Mouse (Mus musculus): ENCODE data around the gene Hist1h4n. TPM values are rescaled to one million over a fixed set of nuclear protein-coding genes. Genes with fewer than 3 reads are reported as not detected.
"Not testable (repeated sequence)": the region's sequence is repeated elsewhere in the genome, so short reads cannot be mapped to it uniquely, and the experiment has no call there.

Gene Hist1h4n
- polyA plus RNA-seq, 1 experiment from 2014 or later: 6.1 TPM

- WGBS: 7% methylated on average over 16 of the region's 21 CpGs
- peak overlapping the region; percentile 42 for H3K4me3 ChIP-seq
- H3K4me1 ChIP-seq: peaks cover 34% of the 10 kb centered on the region
- H3K9ac ChIP-seq (replicated peaks): no peak overlapping the region
- peak overlapping the region; percentile 88 for H3K27ac ChIP-seq (replicated peaks)
- ATAC-seq (replicated peaks): peak; percentile 27
- peak overlapping the region; percentile 57 for H3K4me2 ChIP-seq (replicated peaks)
- no peaks in the 10 kb centered on the region for H3K36me3 ChIP-seq
- no peaks in the 10 kb centered on the region for H3K9me3 ChIP-seq
- H3K27me3 ChIP-seq: no peaks in the 10 kb centered on the region
Measured at GRCm38 (mm10) chr13:21787760-21788593, 44.0 kb downstream of the Hist1h4n start.

- Histone ChIP-seq H3K27ac (replicated peaks) (peak within 1 kb of the TSS; percentile 88), H3K4me1 (peaks cover 42% of the 10 kb centered on the region), H3K4me2 (replicated peaks) (peak within 1 kb of the TSS; percentile 57), H3K9ac (replicated peaks) (peak within 1 kb of the TSS; percentile 49), H3K4me3 (peak within 1 kb of the TSS; percentile 42)
- not testable (repeated sequence) for H3K36me3 ChIP-seq, H3K9me3 ChIP-seq, H3K27me3 ChIP-seq
- under 1% methylated on average over 41 of the region's 63 CpGs for WGBS
- peak; percentile 92 for ATAC-seq (replicated peaks)
Measured at GRCm38 (mm10) chr13:21786899-21787629, 44.9 kb downstream of the Hist1h4n start, which contains the start of the genes Hist1h2an and Hist1h2bp. TSS of gene Hist1h2an (minus strand) at chr13:21787218. TSS of gene Hist1h2bp (plus strand) at chr13:21787461.

DNA sequence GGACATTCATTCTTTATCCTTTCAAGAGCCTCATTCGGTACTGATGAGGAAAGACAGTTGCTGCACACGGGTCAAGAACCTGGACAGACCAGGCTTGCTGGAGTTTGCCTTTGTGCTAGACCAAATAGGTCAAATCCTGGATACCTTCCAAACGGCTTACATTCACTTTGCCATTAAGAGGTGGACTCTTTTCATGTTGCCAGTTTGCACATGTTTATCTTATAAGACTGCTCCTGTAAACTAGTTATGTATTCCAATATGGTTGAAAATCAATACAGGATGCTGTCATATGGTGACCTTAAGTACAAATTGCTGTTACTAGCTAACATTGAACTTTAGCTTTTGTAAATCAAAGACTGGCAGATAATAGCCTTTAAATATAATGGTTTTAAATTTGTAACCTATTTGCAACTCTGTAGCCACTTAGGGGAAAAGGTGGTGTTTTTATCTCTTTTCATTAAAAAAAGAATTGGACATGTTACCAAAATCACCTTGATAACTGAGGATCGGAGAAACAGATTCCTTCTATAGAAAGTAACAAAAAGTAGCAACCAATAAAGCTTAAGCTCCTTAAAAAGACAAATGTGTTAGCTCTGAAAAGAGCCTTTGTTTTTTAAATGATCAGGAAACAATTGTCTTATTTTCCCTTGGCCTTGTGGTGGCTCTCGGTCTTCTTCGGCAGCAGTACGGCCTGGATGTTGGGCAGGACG lies 45.7 kb downstream of the Hist1h4n start:
- 2% methylated on average over 8 of the region's 8 CpGs for WGBS
- no peak for ATAC-seq (replicated peaks)
- H3K9ac ChIP-seq (replicated peaks): peak overlapping the region; percentile 49

DNA sequence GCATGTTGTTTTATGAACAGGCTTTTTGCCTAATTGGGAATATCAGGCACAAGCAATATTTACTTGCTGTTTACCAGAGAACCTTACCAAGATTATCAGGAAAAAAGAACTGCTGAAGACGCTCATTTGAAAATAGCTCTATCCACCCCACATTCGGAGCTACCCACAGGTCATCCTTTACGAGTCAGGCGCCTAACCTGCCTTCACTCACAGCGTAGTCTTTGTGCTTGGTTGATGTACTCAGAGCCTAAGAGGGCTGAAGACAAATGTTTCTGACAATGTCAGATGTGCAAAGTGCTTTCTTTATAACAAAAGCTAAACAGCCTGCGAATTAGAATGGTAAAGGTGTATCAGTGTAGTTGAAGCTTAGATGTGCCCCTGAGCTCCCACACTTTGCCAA lies 47.7 kb downstream of the Hist1h4n start:
- peaks cover 57% of the 10 kb centered on the region for H3K4me1 ChIP-seq
- peak overlapping the region; percentile 88 for H3K27ac ChIP-seq (replicated peaks)
- peak overlapping the region; percentile 77 for H3K4me2 ChIP-seq (replicated peaks)
- no peaks in the 10 kb centered on the region for H3K27me3 ChIP-seq
- H3K9ac ChIP-seq (replicated peaks): peak overlapping the region; percentile 26; the same call in 1 of the 2 replicates
- H3K9me3 ChIP-seq: no peaks in the 10 kb centered on the region
- ATAC-seq (replicated peaks): no peak
- 19% methylated on average over 6 of the region's 6 CpGs for WGBS
- no peaks in the 10 kb centered on the region for H3K36me3 ChIP-seq
- H3K4me3 ChIP-seq: no peak overlapping the region

More for the DNA sequence above, 45.7 kb downstream of the Hist1h4n start:
- H3K27me3 ChIP-seq: no peaks in the 10 kb centered on the region
- H3K4me2 ChIP-seq (replicated peaks): peak overlapping the region; percentile 57
- peak overlapping the region; percentile 87 for H3K27ac ChIP-seq (replicated peaks)
- no peaks in the 10 kb centered on the region for H3K36me3 ChIP-seq
- H3K4me1 ChIP-seq: peaks cover 43% of the 10 kb centered on the region
- H3K4me3 ChIP-seq: peak overlapping the region; percentile 42
- no peaks in the 10 kb centered on the region for H3K9me3 ChIP-seq

- under 1% methylated on average over 9 of the region's 9 CpGs for WGBS
- Histone ChIP-seq H3K27me3 (no peaks in the 10 kb centered on the region), H3K9me3 (no peaks in the 10 kb centered on the region), H3K4me1 (peaks cover 59% of the 10 kb centered on the region), H3K9ac (replicated peaks) (peak overlapping the region; percentile 26; the same call in 1 of the 2 replicates), H3K4me2 (replicated peaks) (peak overlapping the region; percentile 77), H3K27ac (replicated peaks) (peak overlapping the region; percentile 88), H3K36me3 (no peaks in the 10 kb centered on the region), H3K4me3 (peak overlapping the region; percentile 46)
- ATAC-seq (replicated peaks): no peak
Measured at GRCm38 (mm10) chr13:21783734-21784161, 48.2 kb downstream of the Hist1h4n start.

GRCm38 (mm10) chr13:21783255-21783617 lies 48.8 kb downstream of the Hist1h4n start, which contains the start of gene Hist1h3i:
TSS of gene Hist1h3i (minus strand) at chr13:21783370.
- peak within 1 kb of the TSS; percentile 46 for H3K4me3 ChIP-seq
- peak; percentile 79 for ATAC-seq (replicated peaks)
- peak within 1 kb of the TSS; percentile 88 for H3K27ac ChIP-seq (replicated peaks)
- H3K4me2 ChIP-seq (replicated peaks): peak within 1 kb of the TSS; percentile 77
- H3K9me3 ChIP-seq: no peaks in the 10 kb centered on the region
- H3K36me3 ChIP-seq: no peaks in the 10 kb centered on the region
- H3K9ac ChIP-seq (replicated peaks): peak within 1 kb of the TSS; percentile 67
- H3K4me1 ChIP-seq: peaks cover 59% of the 10 kb centered on the region
- 0% methylated on average over 17 of the region's 20 CpGs for WGBS
- H3K27me3 ChIP-seq: no peaks in the 10 kb centered on the region

GRCm38 (mm10) chr13:21782361-21783254 lies 49.4 kb downstream of the Hist1h4n start:
- Histone ChIP-seq H3K4me3 (peak overlapping the region; percentile 46), H3K27ac (replicated peaks) (peak overlapping the region; percentile 88), H3K4me2 (replicated peaks) (peak overlapping the region; percentile 77), H3K9ac (replicated peaks) (peak overlapping the region; percentile 67), H3K4me1 (peaks cover 57% of the 10 kb centered on the region)
- H3K27me3 ChIP-seq; H3K36me3 ChIP-seq; H3K9me3 ChIP-seq; ATAC-seq (replicated peaks): not testable (repeated sequence)
- WGBS: under 1% methylated on average over 23 of the region's 35 CpGs

Small RNA genes lying within 50 kb of the gene (microRNA-seq; reads per million reads assigned to microRNA genes)
- not detected for gene Gm19658
- not detected for gene Gm44346
- not detected for gene Gm44466

Other genes starting within 250 kb of the Hist1h4n start
- not detected in 2 replicates for gene Olfr1362, start 218.2 kb downstream of the Hist1h4n start, polyA plus RNA-seq (2015; fragmentation: Nextera tagmentation; extraction: Ambion mirVana)
- gene Olfr11, start 189.7 kb downstream of the Hist1h4n start, polyA plus RNA-seq (2015; fragmentation: Nextera tagmentation; extraction: Ambion mirVana): 0.08 TPM in 1 of 2 replicates, not detected in the other
- not detected in 2 replicates for gene Olfr1361, start 168.8 kb downstream of the Hist1h4n start, polyA plus RNA-seq (2015; fragmentation: Nextera tagmentation; extraction: Ambion mirVana)
- not detected in 2 replicates for gene Olfr1360, start 154.8 kb downstream of the Hist1h4n start, polyA plus RNA-seq (2015; fragmentation: Nextera tagmentation; extraction: Ambion mirVana)
- gene Olfr1359, start 134.1 kb downstream of the Hist1h4n start, polyA plus RNA-seq (2015; fragmentation: Nextera tagmentation; extraction: Ambion mirVana): not detected in 2 replicates
- 2.2 TPM in 1 of 2 replicates, not detected in the other for gene Hist1h2bl, start 116.1 kb downstream of the Hist1h4n start, polyA plus RNA-seq (2015; fragmentation: Nextera tagmentation; extraction: Ambion mirVana)
- 10.1 and 26.0 TPM in 2 replicates for gene Hist1h2ai, start 115.8 kb downstream of the Hist1h4n start, polyA plus RNA-seq (2015; fragmentation: Nextera tagmentation; extraction: Ambion mirVana)
- gene Hist1h3h, start 114.5 kb downstream of the Hist1h4n start, polyA plus RNA-seq (2015; fragmentation: Nextera tagmentation; extraction: Ambion mirVana): 10.8 and 11.6 TPM in 2 replicates
- 2.1 and 2.6 TPM in 2 replicates for gene Hist1h2bm, start 110.2 kb downstream of the Hist1h4n start, polyA plus RNA-seq (2015; fragmentation: Nextera tagmentation; extraction: Ambion mirVana)
- 0.83 and 1.5 TPM in 2 replicates for gene Hist1h4j, start 97.1 kb downstream of the Hist1h4n start, polyA plus RNA-seq (2015; fragmentation: Nextera tagmentation; extraction: Ambion mirVana)
- 2.3 and 3.3 TPM in 2 replicates for gene Hist1h4k, start 81.7 kb downstream of the Hist1h4n start, polyA plus RNA-seq (2015; fragmentation: Nextera tagmentation; extraction: Ambion mirVana)
- gene Hist1h2ak, start 78.4 kb downstream of the Hist1h4n start, polyA plus RNA-seq (2015; fragmentation: Nextera tagmentation; extraction: Ambion mirVana): 21.2 and 26.2 TPM in 2 replicates
- 1.2 and 2.6 TPM in 2 replicates for gene Hist1h2bn, start 78.1 kb downstream of the Hist1h4n start, polyA plus RNA-seq (2015; fragmentation: Nextera tagmentation; extraction: Ambion mirVana)
- 9.6 and 13.7 TPM in 2 replicates for gene Hist1h1b, start 51.6 kb downstream of the Hist1h4n start, polyA plus RNA-seq (2015; fragmentation: Nextera tagmentation; extraction: Ambion mirVana)
- 79.3 and 101 TPM in 2 replicates for gene Hist1h3i, start 48.8 kb downstream of the Hist1h4n start, polyA plus RNA-seq (2015; fragmentation: Nextera tagmentation; extraction: Ambion mirVana)
- 2.6 and 3.0 TPM in 2 replicates for gene Hist1h2an, start 45.0 kb downstream of the Hist1h4n start, polyA plus RNA-seq (2015; fragmentation: Nextera tagmentation; extraction: Ambion mirVana)
- gene Hist1h2bp, start 44.7 kb downstream of the Hist1h4n start, polyA plus RNA-seq (2015; fragmentation: Nextera tagmentation; extraction: Ambion mirVana): 0.67 and 1.9 TPM in 2 replicates
- gene Hist1h2bq, start 22.0 kb downstream of the Hist1h4n start, polyA plus RNA-seq (2015; fragmentation: Nextera tagmentation; extraction: Ambion mirVana): 12.2 and 15.4 TPM in 2 replicates
- 1.8 TPM in 1 of 2 replicates, not detected in the other for gene Hist1h2ao, start 21.7 kb downstream of the Hist1h4n start, polyA plus RNA-seq (2015; fragmentation: Nextera tagmentation; extraction: Ambion mirVana)
- not detected in 2 replicates for gene Hist1h4m, start 20.4 kb downstream of the Hist1h4n start, polyA plus RNA-seq (2015; fragmentation: Nextera tagmentation; extraction: Ambion mirVana)
- gene Hist1h2ap, start 1.3 kb upstream of the Hist1h4n start, polyA plus RNA-seq (2015; fragmentation: Nextera tagmentation; extraction: Ambion mirVana): 1,855 and 2,360 TPM in 2 replicates
- gene Hist1h2br, start 1.5 kb upstream of the Hist1h4n start, polyA plus RNA-seq (2015; fragmentation: Nextera tagmentation; extraction: Ambion mirVana): 11.5 and 15.4 TPM in 2 replicates
- 23.6 and 24.7 TPM in 2 replicates for gene Zfp184, start 112.9 kb upstream of the Hist1h4n start, polyA plus RNA-seq (2015; fragmentation: Nextera tagmentation; extraction: Ambion mirVana)
- not detected in 2 replicates for gene Pom121l2, start 149.0 kb upstream of the Hist1h4n start, polyA plus RNA-seq (2015; fragmentation: Nextera tagmentation; extraction: Ambion mirVana)
- gene Prss16, start 177.5 kb upstream of the Hist1h4n start, polyA plus RNA-seq (2015; fragmentation: Nextera tagmentation; extraction: Ambion mirVana): 0.14 TPM in 1 of 2 replicates, not detected in the other
- gene Hist1h2ah, start 203.4 kb upstream of the Hist1h4n start, polyA plus RNA-seq (2015; fragmentation: Nextera tagmentation; extraction: Ambion mirVana): 2.5 and 9.8 TPM in 2 replicates
- gene Hist1h2bk, start 203.7 kb upstream of the Hist1h4n start, polyA plus RNA-seq (2015; fragmentation: Nextera tagmentation; extraction: Ambion mirVana): 4.5 and 4.6 TPM in 2 replicates
- 16.9 and 19.2 TPM in 2 replicates for gene Hist1h4i, start 209.2 kb upstream of the Hist1h4n start, polyA plus RNA-seq (2015; fragmentation: Nextera tagmentation; extraction: Ambion mirVana)
- 19.7 and 27.8 TPM in 2 replicates for gene Hist1h2ag, start 210.7 kb upstream of the Hist1h4n start, polyA plus RNA-seq (2015; fragmentation: Nextera tagmentation; extraction: Ambion mirVana)
- 6.8 and 7.3 TPM in 2 replicates for gene Hist1h2bj, start 211.0 kb upstream of the Hist1h4n start, polyA plus RNA-seq (2015; fragmentation: Nextera tagmentation; extraction: Ambion mirVana)